Comparison of ENCODE assay signal across 7 mouse cellular contexts in the genomic region with DNA sequence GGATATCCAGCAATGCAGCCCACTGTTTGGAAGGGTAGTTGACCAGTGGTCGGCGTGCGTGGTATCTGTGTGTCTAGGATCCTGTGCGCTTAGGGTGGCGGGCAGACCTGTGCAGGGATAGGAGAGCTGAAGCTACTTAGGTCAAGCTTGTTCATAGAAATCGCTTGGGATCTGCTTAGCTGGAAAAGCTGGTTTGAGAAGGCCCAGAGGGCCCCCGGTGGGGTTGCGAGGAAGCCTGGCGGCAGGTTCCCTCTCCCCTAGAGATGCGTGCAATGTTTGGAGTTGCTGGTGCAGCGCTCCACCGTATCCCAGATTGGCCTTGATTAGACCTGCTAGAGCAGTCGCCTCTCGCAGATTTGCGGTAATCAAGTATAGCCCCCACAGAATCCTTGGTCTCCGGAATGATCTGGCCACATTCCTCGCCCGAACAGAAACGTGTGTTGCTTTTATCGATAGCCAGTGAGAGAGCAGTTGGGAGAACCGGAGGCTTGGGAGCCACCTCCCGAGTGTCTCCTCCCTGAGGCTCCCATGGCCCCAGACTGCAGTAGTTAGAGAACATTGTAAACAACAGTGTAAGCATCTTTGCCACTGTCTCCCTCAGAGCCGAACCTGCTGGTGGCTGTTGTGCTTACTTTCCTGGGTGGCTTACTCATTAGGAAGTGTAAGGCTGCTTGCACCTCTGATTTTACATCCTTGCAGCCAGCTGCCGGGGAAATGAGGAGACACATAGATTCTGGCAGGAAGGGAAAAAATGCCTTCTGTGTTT. TPM values are rescaled to one million over a fixed set of nuclear protein-coding genes. Genes with fewer than 3 reads are reported as not detected.
A peak's percentile ranks its signal among the peaks of the same experiment; 100 is the strongest.
DNase-seq lines count a peak whose midpoint lies in the region; ATAC-seq and TF ChIP-seq lines count a peak whose summit lies in the region.

No protein-coding gene starts in this region.

- H3ac ChIP-seq in myocyte (ENCODE audit: control insufficient read depth, insufficient read length) = peak overlapping the region; percentile 89

- no peak for ATAC-seq in intestine, postnatal 0 days
- ATAC-seq in liver, embryonic 11.5 days (replicated peaks; ENCODE audit: low FRiP score) = no peak

- H3K27ac ChIP-seq in intestine, postnatal 0 days (ENCODE audit: low read depth, low read length) = no peak overlapping the region
- no peak overlapping the region for H3K27ac ChIP-seq in liver, embryonic 11.5 days (ENCODE audit: low read depth, low read length)

- peak; percentile 13 for DNase-seq in WW6 (ENCODE audit: low read depth, low spot score)
- peak; percentile 48 for DNase-seq in cerebellum, adult 9-10 months
- DNase-seq in frontal cortex, postnatal 25 days (ENCODE audit: low spot score in 2 of 2) = peak; percentile 38 to 43
- DNase-seq in liver, embryonic 11.5 days (ENCODE audit: low spot score) = peak; percentile 37
- no peak for DNase-seq in thymus, adult 18-20 months

- 2% methylated on average over 24 of the region's 24 CpGs for WGBS in intestine, postnatal 0 days
- WGBS in liver, embryonic 11.5 days = 7% methylated on average over 24 of the region's 24 CpGs

- H3K4me3 ChIP-seq in intestine, postnatal 0 days (ENCODE audit: low read depth, low read length) = peak overlapping the region; percentile 59
- H3K4me3 ChIP-seq in liver, embryonic 11.5 days (ENCODE audit: low read depth, low read length) = peak overlapping the region; percentile 62
- H3K4me3 ChIP-seq in myocyte = peak overlapping the region; percentile 99

- H3K9ac ChIP-seq in intestine, postnatal 0 days (ENCODE audit: low read depth, low read length) = no peak overlapping the region; the same call in 1 of the 2 replicates
- 0 out of 2 replicates have a peak overlapping the region, but pooled peaks have one; percentile 37 for H3K9ac ChIP-seq in liver, embryonic 11.5 days (ENCODE audit: low read depth, low read length)

- peaks cover 46% of the 10 kb centered on the region for H3K27me3 ChIP-seq in intestine, postnatal 0 days (replicated peaks; ENCODE audit: control insufficient read depth, insufficient read depth, low read length)
- H3K27me3 ChIP-seq in liver, embryonic 11.5 days (replicated peaks; ENCODE audit: control insufficient read depth, insufficient read depth, low read length) = peaks cover 52% of the 10 kb centered on the region
- no peaks in the 10 kb centered on the region for H3K27me3 ChIP-seq in myocyte (ENCODE audit: control insufficient read depth, insufficient read depth, insufficient read length)

- no peaks in the 10 kb centered on the region for H3K9me3 ChIP-seq in intestine, postnatal 0 days (ENCODE audit: control insufficient read depth)
- no peaks in the 10 kb centered on the region for H3K9me3 ChIP-seq in liver, embryonic 11.5 days (ENCODE audit: control insufficient read depth, low read length)

- TF ChIP-seq CTCF in intestine, postnatal 0 days (IDR thresholded peaks at IDR 0.05; ENCODE audit: low read depth) = no peak

- no peaks in the 10 kb centered on the region for H3K36me3 ChIP-seq in intestine, postnatal 0 days (ENCODE audit: control insufficient read depth, insufficient read depth)
- no peaks in the 10 kb centered on the region for H3K36me3 ChIP-seq in liver, embryonic 11.5 days (ENCODE audit: control insufficient read depth, insufficient read depth, low read length)
- no peaks in the 10 kb centered on the region for H3K36me3 ChIP-seq in myocyte (ENCODE audit: control insufficient read depth, insufficient read depth)

- H3K4me2 ChIP-seq in intestine, postnatal 0 days (replicated peaks; ENCODE audit: low read depth) = peak overlapping the region; percentile 96
- peak overlapping the region; percentile 77 for H3K4me2 ChIP-seq in liver, embryonic 11.5 days
- H3K4me2 ChIP-seq in myocyte (ENCODE audit: low read depth) = peak overlapping the region; percentile 89

- H3K4me1 ChIP-seq in intestine, postnatal 0 days (replicated peaks; ENCODE audit: control insufficient read depth, insufficient read depth, low read length) = no peaks in the 10 kb centered on the region
- H3K4me1 ChIP-seq in liver, embryonic 11.5 days (replicated peaks; ENCODE audit: control insufficient read depth, insufficient read depth, low read length) = no peaks in the 10 kb centered on the region

- H3K79me2 ChIP-seq in myocyte (ENCODE audit: control insufficient read depth, insufficient read depth) = peaks cover 61% of the 10 kb centered on the region

- TF ChIP-seq POLR2A in myocyte (IDR thresholded peaks at IDR 0.05; ENCODE audit: insufficient read length, low read depth) = no peak

TF ChIP-seq in myocyte, 11 proteins besides CTCF, POLR2A, EP300 and RAD21:
- no peak for TF ChIP-seq POLR2AphosphoS2 (IDR thresholded peaks at IDR 0.05; ENCODE audit: insufficient read length, low read depth)
- no peak for TF ChIP-seq REST (IDR thresholded peaks at IDR 0.05; ENCODE audit: insufficient read depth, insufficient read length)
- no peak for TF ChIP-seq CEBPB (IDR thresholded peaks at IDR 0.05; ENCODE audit: insufficient read depth, poor library complexity, severe bottlenecking)
- no peak for TF ChIP-seq TCF12 (IDR thresholded peaks at IDR 0.05; ENCODE audit: insufficient read depth, poor library complexity, severe bottlenecking)
- TF ChIP-seq USF1 (IDR thresholded peaks at IDR 0.05; ENCODE audit: low read depth) = no peak
- no peak for TF ChIP-seq MYOG (IDR thresholded peaks at IDR 0.05; ENCODE audit: control insufficient read depth in 1 of 3, insufficient read depth in 1 of 3, insufficient read length in 2 of 3, low read depth in 2 of 3)
- no peak for TF ChIP-seq E2F4 (IDR thresholded peaks at IDR 0.05; ENCODE audit: insufficient read depth)
- TF ChIP-seq SRF (IDR thresholded peaks at IDR 0.05; ENCODE audit: control insufficient read depth, insufficient read length, low read depth) = no peak
- TF ChIP-seq MAX (IDR thresholded peaks at IDR 0.05; ENCODE audit: low read depth) = no peak
- TF ChIP-seq MYOD1 (IDR thresholded peaks at IDR 0.05; ENCODE audit: control insufficient read depth in 1 of 3, insufficient read length in 2 of 3, low read depth in 2 of 3) = no peak
- TF ChIP-seq TCF3 (IDR thresholded peaks at IDR 0.05; ENCODE audit: insufficient read length, low read depth) = no peak

RNA-seq across cellular contexts. Expression of a gene that starts 2.6 kb away (rescaled TPM):
- polyA plus RNA-seq in intestine, postnatal 0 days (2015; fragmentation: Nextera tagmentation; extraction: Ambion mirVana) = 4.2 and 5.0 TPM in 2 replicates
- 7.4 and 9.1 TPM in 2 replicates for polyA plus RNA-seq in liver, embryonic 11.5 days (2014; fragmentation: Nextera tagmentation; extraction: Ambion mirVana)
- polyA plus RNA-seq in myocyte (2012; fragmentation: generic; extraction: Trizol) = 15.8 TPM

Comparison
In these comparisons a context has a peak if more than half of its experiments do, and no peak if none do; other contexts are left out.
1. DNase-seq: peak in WW6 (single experiment), cerebellum, adult 9-10 months (single experiment), frontal cortex, postnatal 25 days (2 of 2) and liver, embryonic 11.5 days (single experiment); none in thymus, adult 18-20 months (0 of 2).
2. Peak in every context shown above with its lines, with median percentiles within 50 percentile points of each other: H3K4me2 ChIP-seq and H3K4me3 ChIP-seq.